Mouse (Mus musculus) CH12.LX (cell line): ENCODE measurements at regions not wholly inside any gene's neighbourhood (a gene's known extent, or its start where the extent isn't known, plus 50 kb on each side); places are given as distances from the start of the nearest gene placed in this dataset.

Experiments used
- CTCF ChIP-seq, 2 experiments: IDR thresholded peaks in 1 of 2; conservative IDR thresholded peaks in 1 of 2; 2 replicates each; pipeline ENCODE4 v1.5.1; 2011 to 2012; ENCODE audit warnings: low read depth in 2 of 2, low read length in 2 of 2, improper control_type of control experiment in 1 of 2, inconsistent platforms in 1 of 2, mild to moderate bottlenecking in 1 of 2, moderate library complexity in 1 of 2
- ELF1 ChIP-seq: IDR thresholded peaks from 2 replicates; pipeline ENCODE4 v1.6.1; 2014; ENCODE audit warnings: low read depth, mild to moderate bottlenecking, inconsistent platforms, low read length, improper control_type of control experiment
- POLR2A ChIP-seq: IDR thresholded peaks from 2 replicates; pipeline ENCODE4 v1.6.1; 2011; ENCODE audit warnings: low read depth, mild to moderate bottlenecking, improper control_type of control experiment, low read length

DNA sequence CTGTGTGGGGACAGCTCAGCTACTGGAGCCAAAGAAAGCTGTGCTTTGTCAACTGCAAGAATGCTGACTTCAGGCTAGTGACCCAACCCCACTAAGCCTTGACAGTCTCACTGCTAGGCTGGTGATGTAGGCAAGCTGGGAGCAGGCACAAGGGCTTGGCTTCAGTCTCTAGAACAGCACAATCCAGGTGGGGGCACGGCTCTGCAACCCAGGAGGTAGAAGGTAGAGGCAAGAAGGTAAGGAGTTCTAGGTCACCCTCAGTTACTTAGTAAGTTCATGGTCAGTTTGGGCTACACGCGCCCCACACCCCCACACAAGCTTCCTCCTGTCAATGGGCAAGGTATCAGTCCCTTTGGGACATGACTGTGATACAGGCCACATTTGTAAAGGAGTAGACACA is 54.2 kb upstream of the 1700021F07Rik start:
- TF ChIP-seq CTCF (conservative IDR thresholded peaks at IDR 0.05 in 1 of 2, IDR thresholded peaks at IDR 0.05 in 1 of 2; ENCODE audit: low read depth in 2 of 2, low read length in 2 of 2) (no peak), ELF1 (no peak), POLR2A (no peak)
